Mouse (Mus musculus) ES-E14 (cell line): Measurements from ENCODE around the gene Kcng3.

ENCODE experiments used
- HCFC1 ChIP-seq: IDR thresholded peaks from 2 replicates; pipeline ENCODE4 v1.6.1; 2012; ENCODE audit warnings: low read length, inconsistent platforms, borderline replicate concordance; ENCODE audit not compliant: insufficient read depth
- MAFK ChIP-seq: IDR thresholded peaks from 2 replicates; pipeline ENCODE4 v1.6.1; 2014; ENCODE audit warnings: mild to moderate bottlenecking, low read depth, low read length, inconsistent platforms; ENCODE audit not compliant: insufficient read depth
- ZC3H11A ChIP-seq: IDR thresholded peaks from 2 replicates; pipeline ENCODE4 v1.6.1; 2012; ENCODE audit warnings: low read depth, mild to moderate bottlenecking, inconsistent platforms, low read length, borderline replicate concordance

DNA sequence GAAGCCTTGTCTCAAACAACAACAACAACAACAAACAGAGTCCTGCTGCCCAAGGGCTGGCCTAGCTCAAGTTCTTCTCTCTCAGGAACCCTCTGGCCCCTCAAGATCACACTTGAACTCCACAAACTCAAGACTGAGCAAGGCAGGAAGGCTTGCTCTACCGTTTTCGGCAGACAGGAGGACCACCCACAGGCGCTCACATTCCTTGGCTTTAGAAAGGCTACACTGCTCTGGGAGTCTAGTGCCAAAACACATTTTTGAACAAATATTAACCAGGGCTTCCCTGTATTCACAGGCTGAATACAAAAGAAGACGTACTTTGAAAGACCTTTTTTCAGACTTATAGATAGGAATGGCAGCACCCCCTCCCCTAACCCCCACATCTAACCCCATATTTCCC, 59.3 kb downstream of the Kcng3 start:
- TF ChIP-seq HCFC1 = no peak
- no peak for TF ChIP-seq MAFK
- TF ChIP-seq ZC3H11A = no peak
